Mouse (Mus musculus) left cerebral cortex, adult 9 months (tissue): ENCODE data around the gene Gria4.
"Not testable (repeated sequence)": the region's sequence is repeated elsewhere in the genome, so short reads cannot be mapped to it uniquely, and the experiment has no call there.

Source experiments
- DNase-seq, 2 experiments: peaks; one replicate each; pipeline ENCODE4 v3.0.0; 2022; ENCODE audit warnings: low spot score in 2 of 2

Gria4 gene

DNA sequence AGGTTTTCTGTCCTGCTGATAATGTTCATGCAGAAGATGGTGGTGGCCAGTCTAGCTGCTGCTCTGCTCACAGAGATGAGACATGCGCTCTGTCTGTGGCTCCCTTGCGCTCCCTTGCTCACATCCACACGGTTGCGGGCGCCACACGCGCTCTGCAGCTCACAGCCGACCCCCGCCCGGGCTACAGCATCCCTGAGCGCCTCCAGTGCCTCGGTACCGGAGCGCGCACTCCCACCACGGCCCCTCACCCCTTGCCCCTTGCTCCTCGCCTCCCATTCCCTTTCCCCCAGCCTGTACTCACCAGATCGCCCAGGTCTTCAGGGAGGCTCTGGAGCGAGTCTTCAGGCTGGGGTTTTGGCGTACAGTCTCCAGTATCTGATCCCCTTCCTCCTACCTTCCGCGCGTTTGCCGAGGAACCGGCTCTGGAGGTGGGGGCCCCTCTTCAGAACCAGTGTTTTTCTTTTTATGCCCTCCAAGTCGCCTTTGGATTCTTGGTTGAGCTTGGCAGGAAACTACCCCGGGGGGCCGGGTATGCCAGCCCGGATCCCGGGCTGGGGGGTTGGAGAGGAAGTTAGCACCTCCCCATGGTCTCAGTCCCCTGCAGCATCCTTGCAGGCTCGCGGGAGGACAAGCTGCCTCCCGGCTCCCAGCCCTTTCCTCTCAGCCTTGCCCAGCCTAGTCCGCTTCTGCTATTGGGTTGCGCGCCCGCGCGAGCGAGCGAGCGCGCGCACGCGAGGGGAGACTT lies at the start of gene Gria4:
Gene Gria4, minus strand, starts transcription at position 691 of the 745 bp plus-strand sequence.
- peak; percentile 55 to 77 for DNase-seq

DNA sequence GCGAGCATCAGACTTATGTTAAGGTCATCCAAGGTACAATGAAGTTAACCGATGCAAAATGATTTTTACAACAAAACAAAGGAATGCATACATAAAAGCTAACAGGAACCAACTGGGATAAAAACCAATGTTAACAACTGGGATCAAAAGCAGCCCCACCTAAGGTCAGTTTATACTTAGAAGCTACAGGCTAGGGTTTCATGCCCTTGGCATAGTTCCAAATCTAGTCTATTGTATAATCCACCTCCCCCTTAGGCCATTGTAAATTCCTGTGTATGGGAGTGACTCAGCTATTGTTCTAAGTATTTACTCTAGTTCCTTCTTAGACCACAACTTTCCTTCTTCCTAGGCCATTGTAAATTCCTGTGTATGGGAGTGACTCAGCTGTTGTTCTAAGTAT lies 14.9 kb upstream of the Gria4 start:
- DNase-seq, result not testable (repeated sequence)

DNA sequence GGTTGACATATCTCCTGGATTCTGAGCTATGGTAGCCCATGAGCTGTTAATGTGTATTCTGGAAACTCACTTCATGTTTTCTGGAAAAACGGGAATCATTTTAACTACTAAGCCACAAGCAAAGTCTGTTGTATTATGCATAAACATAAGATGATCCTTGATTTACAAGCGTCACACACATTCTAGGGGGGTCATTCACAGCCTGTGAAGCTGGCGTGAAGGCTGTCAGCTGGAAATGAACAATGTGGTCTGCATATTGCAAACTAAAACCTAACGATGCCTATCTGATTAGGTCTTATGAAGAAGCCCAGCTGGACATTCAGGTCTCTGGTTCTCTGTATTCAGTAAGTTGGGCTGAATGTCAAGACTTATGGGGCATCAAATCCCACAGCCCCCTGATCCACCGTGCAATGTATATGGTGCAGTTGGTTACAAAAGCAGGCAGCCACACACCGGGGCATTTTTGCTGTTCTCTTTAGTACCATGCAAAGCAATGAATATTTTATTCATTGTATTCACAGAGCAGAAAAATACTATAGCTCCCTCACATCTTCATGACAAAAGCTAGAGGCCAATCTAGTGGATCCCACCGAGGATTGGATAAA lies 7.2 kb upstream of the Gria4 start:
- DNase-seq, result no peak

DNA sequence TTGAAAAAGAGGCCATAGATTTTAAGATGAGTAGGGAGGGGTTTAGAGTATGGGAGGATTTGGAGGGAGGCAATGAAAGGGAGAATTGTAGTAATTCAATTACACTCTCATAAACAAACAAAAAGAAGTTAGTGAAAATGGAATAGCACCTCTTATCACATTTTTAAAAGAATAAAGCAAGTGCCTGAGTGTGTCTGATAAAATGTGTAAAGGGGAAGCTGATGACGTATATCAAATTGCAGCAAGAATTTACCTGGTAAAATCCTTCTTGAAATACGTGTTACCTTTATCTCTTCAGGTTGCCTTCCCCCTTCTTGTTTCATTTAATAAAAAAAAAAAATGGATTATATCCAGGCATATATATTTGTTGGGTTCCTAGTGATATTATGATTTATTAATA lies 1.4 kb upstream of the Gria4 start:
- DNase-seq, result no peak

DNA sequence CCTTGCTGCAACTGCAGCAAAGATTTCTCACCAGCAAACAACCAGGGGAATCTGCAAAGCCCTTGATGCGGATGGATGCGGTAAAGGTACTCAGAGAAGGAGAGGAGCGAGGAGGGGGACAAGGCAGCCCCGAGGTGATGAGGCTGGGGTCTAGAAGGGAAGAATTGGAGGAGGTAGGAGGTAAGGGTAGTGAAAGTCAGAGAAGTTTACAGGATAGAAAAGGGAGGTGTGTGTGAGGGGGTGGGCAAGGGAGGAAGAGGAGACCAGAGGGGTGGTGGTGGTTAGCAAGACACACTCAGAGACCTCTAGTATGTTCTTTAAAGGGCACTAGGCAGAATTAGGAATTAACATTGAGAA lies 233 bp upstream of the Gria4 start:
- no peak for DNase-seq

DNA sequence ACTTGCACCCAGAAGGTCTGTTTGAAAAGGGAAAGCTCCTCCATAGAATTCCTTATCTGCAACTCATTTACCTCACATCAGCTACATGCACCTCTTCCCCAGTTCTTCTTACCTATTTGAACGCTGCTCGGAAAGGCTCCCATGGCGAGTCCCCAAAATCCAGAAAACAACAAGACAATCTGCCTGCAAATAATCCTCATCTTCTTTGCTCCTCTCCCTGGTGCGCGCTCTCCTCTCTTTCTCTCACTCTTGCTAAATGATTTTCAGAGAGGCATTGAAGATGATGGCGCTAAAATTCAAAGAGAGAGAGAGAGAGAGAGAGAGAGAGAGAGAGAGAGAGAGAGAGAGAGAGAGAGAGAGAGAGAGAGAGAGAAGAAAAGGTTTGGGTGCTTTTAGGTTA lies 959 bp downstream of the Gria4 start:
- peak in 1 of 2 experiments; percentile 23 for DNase-seq

DNA sequence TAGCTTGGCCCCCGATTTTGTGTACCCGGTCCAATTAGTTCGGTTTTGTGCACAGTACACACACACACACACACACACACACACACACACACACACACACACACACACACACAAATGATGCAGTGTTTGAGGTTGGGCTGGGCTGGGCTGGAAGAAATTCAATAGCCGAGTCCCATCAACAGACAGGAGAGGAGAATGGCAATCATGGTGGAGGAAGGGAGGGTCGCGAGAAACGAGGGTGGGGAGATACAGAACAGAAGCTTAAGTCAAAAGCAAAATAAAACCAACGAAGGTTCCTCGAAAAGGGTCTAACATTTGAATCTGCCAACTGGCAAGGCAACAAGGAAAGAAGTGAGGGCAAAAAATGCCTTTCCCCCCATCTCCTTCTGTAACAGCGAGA lies 1.6 kb downstream of the Gria4 start:
- DNase-seq, result no peak

DNA sequence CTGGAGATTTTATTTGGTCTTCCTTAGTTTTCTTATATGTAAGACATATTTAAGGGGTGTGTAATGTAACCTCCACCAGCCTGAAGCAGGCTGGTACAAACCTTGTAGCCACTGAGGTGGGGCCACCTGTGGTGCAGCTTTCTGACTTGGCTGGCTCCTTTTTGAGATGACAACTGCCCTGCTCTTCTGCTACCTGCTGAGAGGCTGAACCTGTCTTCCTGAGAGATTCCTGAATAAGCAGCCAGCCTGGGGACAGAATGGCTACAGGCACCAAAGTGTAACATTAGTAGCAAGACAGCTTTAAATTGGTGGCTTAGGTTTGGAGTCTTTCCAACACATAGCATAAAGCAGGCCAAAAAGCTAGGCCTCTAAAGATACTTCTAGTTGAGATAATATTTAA lies 46.6 kb downstream of the Gria4 start:
- DNase-seq, result not testable (repeated sequence)

DNA sequence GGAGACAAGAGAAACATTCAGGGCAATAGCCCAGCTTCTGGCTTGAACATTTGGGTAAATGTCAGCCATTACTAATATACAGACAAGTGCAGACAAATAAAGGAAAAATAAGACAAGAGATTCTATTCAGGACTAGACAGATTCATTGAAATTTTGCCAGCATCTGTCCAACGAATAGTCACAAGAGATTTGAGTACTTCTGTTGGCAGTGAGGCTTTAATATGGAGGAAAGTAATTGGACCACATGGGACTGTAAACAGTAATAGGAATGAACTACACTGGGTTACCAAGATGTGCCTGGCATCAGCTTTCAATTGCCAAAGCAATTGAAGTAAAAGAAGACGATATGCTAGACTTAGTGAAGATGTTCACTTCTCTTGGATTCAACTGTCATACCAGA lies 81.9 kb downstream of the Gria4 start:
- DNase-seq, result no peak

DNA sequence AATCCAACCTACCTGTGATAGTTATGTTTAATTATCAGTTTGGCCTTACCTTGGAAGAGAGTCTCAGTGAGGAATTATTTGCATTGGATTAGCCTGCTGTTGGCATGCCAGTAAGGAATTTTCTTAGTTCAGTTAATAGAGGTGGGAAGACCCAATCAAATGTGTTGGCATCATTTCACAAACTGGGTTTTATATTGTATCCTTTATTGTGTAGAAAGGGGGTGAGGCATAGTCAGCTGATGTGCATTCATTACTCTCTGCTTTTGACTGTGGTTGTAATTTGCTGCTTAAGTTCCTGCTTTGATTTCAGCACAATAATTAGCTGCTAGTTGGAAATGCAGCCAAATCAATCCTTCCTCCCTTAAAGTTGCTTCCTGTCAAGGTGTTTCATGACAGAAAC lies 83.7 kb downstream of the Gria4 start:
- no peak for DNase-seq

DNA sequence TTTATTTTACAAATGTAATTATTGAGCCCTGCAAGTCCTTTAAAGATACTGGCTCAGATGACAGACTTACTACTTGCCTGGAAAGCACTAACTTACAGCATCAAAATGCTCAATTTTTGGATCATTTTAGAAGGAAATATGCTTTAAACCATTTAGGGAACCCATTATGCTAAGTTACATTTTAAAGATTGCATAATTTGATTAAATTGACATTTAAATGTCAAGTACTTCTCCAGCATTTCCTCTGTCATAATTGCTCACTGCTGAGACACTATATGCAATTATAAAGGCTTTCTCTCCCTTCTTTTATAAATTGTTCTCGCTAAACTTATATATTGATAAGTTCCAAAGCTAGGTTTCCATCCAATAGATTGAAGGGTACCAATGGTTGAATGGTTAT lies 108.9 kb downstream of the Gria4 start:
- no peak for DNase-seq

DNA sequence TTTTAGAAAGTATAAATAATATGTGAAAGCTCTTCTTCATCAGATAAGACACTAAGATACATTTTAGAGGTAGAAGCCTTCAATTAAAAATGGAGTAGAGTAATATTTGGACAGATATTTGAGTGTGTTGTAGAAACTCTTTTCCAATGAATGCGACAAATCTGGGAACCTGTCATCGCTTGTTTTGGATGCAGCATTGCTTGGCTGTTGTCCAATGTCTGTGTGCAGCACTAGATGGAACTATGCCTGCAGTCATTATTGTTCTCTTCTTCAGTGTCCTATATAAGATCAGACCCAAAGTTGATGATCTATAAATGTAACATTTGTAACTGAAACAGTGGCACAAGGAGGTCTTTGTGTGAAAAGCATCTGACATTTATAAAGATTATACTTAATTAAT lies 115.8 kb downstream of the Gria4 start:
- no peak for DNase-seq

DNA sequence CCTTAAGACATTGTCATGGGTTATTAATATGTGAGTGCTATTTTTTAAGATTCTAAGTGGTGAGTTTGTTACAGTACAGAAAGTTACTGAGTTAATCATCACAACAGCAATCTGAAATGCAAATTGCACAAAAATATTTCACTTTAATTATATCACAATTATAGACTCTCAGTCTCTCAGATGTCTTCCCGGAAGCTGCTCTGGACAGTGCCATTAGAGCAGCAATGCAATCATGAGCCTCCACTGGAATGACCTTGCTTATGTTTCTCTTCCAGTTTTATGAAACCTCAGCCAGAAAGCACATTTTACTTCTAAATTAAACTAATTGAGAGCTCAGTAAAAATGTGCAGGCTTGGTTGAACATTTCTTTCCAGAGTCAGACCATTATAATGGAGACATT lies 116.9 kb downstream of the Gria4 start:
- no peak for DNase-seq

DNA sequence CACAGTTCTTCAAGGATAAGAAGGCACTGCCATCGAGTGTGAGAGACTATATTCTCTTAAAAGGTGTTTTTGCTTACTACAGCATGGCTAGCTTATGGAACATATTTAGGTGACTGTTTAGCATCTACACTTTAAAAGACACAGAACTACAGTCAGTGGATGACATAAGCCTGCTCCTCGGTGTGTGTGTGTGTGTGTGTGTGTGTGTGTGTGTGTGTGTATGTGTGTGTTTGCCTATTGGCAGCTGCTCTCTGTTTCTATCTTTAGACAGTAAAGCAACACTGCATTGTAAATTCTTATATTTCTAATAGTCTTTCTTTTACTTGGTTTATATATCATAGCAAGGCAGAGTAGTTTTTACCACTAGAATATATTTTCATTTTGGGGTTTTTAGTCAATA lies 130.3 kb downstream of the Gria4 start:
- no peak for DNase-seq

DNA sequence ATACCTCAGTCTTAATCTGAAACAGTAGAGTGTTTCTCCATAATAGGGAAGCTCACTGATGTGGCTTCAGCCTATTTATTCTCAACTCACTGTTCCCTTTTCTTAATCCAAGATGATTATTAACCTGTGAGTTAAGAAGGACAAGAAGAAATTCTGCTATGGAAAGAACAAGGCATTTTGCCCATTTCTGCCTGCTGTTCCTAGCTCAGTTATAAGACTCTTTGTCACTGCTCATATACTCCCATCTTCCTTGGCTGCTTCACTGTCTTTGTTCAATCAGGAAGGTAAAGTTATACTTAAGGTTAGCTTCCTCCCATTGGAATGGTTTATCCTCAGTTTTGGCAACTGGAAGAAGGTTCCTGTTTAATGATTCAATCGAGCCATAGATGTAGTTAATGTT lies 133.6 kb downstream of the Gria4 start:
- DNase-seq, result no peak

DNA sequence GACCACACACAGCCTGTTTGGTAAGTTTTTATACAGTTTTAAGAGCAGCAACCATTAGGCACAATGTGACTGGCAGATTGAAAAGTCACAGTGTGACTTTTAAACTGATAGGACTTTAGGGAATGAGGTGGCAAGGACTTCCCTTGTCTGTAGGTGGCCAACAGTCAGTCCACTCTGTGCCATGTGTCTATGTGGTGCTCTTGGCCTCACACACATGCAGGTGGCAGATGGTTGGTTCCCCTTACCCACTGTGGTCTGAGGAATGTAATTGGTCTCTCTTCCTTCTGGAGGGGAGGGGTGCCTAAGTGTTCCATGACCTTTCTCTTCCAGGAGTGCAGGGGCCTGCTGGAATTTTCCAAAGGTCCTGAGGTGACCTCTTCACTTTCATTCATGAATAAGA lies 137.1 kb downstream of the Gria4 start:
- DNase-seq, result no peak

DNA sequence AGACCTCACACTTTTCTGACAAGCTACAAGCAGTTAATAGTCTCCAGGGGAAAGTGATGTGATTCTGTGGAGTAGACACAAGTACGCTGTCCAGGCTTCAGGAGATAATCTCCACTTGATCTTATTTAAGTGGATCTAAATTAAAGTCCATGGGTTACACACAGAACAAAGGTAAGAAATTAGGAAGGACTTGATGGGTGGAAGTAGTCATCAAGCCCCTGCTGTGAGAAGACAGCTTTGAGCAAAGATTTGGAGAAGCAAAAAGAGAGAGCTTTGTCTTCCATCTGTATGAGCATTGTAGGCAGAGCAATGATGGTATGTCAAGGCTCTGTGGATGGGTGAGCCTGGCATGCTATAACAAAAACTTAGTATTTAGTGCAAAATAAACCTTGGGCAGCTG lies 141.7 kb downstream of the Gria4 start:
- no peak for DNase-seq

DNA sequence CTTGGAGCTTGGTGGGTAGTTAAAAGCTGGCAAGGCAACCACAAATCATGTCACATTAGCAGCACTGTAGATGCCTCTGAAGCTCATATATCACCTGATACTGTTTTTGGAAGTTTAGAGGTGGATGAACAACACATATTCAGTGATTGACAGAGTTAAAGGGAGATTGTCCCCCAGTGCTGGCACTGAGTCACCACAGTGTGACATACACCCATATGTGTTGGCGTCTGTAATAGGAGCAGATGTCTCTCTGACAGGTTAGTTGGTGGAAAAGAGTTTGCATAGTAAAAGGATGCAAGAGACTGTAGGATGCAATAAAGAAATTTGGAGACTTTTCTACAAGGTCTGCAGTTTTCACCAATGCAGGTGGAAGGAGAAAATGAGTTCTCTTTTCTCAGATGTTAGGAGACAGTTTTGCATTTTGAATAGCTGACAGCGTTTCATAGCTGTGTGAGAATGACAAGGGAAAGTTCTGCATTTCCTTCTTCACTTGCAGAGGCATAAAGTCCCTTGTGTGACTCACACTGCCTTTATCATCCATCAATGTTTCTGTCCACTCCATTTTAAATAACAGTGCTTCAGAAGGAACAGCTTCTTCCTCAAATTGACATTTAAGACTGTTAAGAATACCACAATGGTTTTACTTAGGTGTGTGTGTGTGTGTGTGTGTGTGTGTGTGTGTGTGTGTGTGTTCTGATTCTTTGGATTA lies 156.7 kb downstream of the Gria4 start:
- DNase-seq, result peak; percentile 59 to 67

DNA sequence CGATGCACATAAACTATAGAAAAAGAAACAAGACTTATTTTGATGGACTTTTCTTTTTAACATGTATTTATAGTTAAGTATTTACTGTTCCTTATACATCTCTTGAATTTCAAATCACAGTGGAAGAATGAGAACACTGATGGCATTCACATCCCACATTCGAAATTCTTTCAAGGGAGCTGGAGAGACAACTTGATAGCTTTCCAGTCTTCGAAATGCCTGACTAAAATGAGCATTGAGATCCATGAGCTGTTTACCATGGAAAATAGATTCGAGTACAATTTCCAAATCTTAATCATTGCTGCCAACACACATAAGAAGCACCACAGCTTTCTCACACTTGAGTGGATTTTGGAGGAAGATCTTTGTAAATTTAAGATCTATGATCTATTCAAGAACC lies 164.1 kb downstream of the Gria4 start:
- DNase-seq, result no peak

DNA sequence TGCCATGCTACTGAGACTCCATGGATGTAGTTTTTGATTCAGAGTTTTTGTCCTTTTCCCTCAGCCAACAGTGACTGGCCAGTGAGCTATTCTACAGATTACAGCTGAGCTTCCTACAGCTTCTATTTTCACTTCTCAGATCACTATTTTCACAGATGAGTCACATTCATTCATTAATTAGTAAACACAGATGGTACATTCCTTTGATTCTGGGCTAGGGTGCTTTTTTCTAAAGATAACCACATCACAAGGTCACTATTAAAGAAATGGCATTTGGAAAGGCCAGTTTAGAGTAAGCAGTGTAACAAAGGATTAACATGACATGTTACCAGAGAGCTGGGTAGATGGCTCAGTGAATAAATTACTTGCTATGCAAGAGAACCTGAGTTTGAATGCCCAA lies 180.7 kb downstream of the Gria4 start:
- no peak for DNase-seq

DNA sequence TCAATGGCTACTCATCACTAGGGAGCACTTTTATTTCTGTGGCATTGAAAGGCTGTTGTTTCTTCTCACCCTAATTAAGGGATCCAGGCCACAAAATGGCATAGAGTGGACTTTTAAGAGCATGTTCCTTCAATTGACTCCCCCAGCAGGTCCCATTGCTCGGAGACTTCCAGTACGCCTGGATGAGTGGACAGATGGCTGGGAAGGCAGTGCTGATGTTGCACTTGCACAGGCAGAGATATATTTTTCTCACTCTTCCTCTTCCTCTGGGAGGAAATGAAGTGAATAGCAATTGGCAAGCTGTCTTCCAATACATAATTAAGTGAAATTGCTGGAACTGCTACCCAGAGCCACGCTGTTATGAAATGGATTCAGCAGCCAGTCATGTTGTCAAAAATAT lies 190.7 kb downstream of the Gria4 start:
- no peak for DNase-seq

DNA sequence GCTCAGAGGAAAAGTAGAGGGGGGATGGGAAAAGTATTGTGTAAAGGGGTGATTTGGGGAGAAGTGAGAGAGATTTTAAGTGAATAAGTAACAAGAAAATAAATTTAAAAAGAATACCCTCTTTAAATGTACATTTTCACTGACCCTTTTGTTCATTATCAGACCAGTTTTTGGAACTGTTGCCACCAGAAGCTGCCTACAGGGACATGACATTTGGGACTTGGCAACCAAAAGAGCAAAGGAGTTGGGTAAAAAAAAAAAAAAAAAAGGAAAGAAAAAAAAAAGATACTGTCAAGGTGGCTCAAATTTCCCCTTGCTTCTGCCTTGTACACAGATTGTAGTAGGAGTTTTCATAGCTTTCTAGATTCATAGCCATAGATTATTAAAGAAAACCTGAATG lies 191.8 kb downstream of the Gria4 start:
- no peak for DNase-seq

DNA sequence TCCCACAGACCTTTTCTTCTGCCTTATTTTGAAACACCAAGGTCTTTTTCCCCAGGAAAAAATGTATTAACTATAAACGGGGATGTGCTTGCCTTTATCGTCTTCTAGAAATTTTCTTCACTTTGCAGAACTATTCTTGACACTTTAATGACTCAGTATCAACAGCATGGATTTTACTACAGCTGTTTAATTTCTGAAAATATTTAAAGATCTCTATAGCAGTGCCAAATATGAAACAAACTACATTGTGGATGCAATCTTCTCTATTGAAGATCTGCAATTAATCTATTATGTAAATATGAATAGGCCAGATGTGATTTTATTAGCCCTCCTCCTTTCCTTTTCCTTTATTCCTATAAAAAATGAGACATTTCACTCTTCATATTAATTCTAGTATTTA lies 194.2 kb downstream of the Gria4 start:
- DNase-seq, result no peak
